ENCODE assay signal across 32 mouse cellular contexts in the genomic region with DNA sequence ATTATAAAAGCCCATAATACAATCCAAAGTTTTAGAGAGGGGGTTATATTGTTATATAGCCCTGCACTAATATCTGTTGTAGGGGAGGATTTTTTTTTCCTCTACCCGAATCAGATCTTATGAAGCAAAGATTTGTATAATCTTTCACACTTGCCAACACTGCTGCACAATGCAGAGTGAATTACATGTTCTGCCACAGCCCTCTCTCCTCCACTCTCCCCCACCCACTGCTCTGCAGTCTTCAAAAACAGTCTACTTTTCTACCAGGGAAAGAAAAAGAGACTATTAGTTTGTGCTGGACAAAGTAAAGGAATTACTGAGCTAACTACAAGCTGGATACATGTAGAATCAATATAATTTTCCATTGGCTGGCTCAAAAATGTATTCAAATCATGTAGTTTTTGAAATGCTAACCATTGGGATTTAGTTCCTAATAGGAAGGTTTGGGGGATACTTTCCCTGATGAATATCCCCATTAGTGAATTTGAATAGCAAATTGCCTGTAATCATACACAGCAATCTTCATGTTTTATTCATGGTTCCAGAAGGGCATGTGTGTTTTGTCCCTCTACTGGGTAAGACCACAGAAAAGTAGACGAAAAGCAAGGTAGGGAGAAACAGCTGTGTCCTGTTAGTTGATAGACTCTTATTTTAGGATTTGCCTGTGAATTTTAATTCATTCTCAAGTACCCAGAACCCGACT. TPM values are rescaled to one million over a fixed set of nuclear protein-coding genes. Genes with fewer than 3 reads are reported as not detected.
DNase-seq lines count a peak whose midpoint lies in the region; ATAC-seq and TF ChIP-seq lines count a peak whose summit lies in the region.
"Had no signal": no experiment of that assay in that cellular context is flagged by ENCODE, and none has a peak within 500 bp of the region (broad histone marks: within the 10 kb centered on the region; RNA-seq: fewer than 3 reads in every experiment).

No protein-coding gene starts in this region.

- H3K9ac ChIP-seq in forebrain, embryonic 13.5 days = no peak overlapping the region
- H3K9ac ChIP-seq in hindbrain, embryonic 12.5 days = no peak overlapping the region
- H3K9ac ChIP-seq in hindbrain, embryonic 14.5 days = no peak overlapping the region
- H3K9ac ChIP-seq in forebrain, embryonic 15.5 days (replicated peaks) = no peak overlapping the region
- H3K9ac ChIP-seq: embryonic facial prominence, embryonic 12.5 days; embryonic facial prominence, embryonic 15.5 days; hindbrain, embryonic 13.5 days had no signal

- ATAC-seq in forebrain, embryonic 13.5 days = peak; percentile 80
- 0 out of 2 replicates have a peak, but pooled peaks have one; percentile 32 for ATAC-seq in hindbrain, embryonic 12.5 days (ENCODE audit: low FRiP score)
- ATAC-seq in hindbrain, embryonic 14.5 days (ENCODE audit: low FRiP score) = no peak
- peak; percentile 73 for ATAC-seq in forebrain, embryonic 15.5 days (replicated peaks)
- ATAC-seq: hindbrain, postnatal 0 days; inflammation-experienced regulatory T-cells, adult 6 months; intestine, embryonic 16.5 days; Patski had no signal

- no peak overlapping the region for H3K4me3 ChIP-seq in forebrain, embryonic 13.5 days
- no peak overlapping the region for H3K4me3 ChIP-seq in forebrain, embryonic 10.5 days
- H3K4me3 ChIP-seq in hindbrain, embryonic 12.5 days = no peak overlapping the region
- no peak overlapping the region for H3K4me3 ChIP-seq in hindbrain, embryonic 14.5 days (replicated peaks; ENCODE audit: low read length)
- no peak overlapping the region for H3K4me3 ChIP-seq in forebrain, embryonic 15.5 days
- no peak overlapping the region for H3K4me3 ChIP-seq in layer of hippocampus, adult 2 months
- H3K4me3 ChIP-seq: embryonic facial prominence, embryonic 12.5 days; embryonic facial prominence, embryonic 15.5 days; hindbrain, embryonic 13.5 days had no signal

- no peaks in the 10 kb centered on the region for H3K27me3 ChIP-seq in forebrain, embryonic 13.5 days
- H3K27me3 ChIP-seq in forebrain, embryonic 10.5 days (ENCODE audit: poor library complexity, severe bottlenecking) = no peaks in the 10 kb centered on the region
- no peaks in the 10 kb centered on the region for H3K27me3 ChIP-seq in hindbrain, embryonic 12.5 days
- H3K27me3 ChIP-seq in hindbrain, embryonic 14.5 days (ENCODE audit: control insufficient read depth, insufficient read depth, low read length) = no peaks in the 10 kb centered on the region
- H3K27me3 ChIP-seq in forebrain, embryonic 15.5 days = no peaks in the 10 kb centered on the region
- H3K27me3 ChIP-seq: CH12.LX; embryonic facial prominence, embryonic 12.5 days; embryonic facial prominence, embryonic 15.5 days; hindbrain, embryonic 13.5 days had no signal

- no peaks in the 10 kb centered on the region for H3K36me3 ChIP-seq in forebrain, embryonic 13.5 days (ENCODE audit: poor library complexity, severe bottlenecking)
- no peaks in the 10 kb centered on the region for H3K36me3 ChIP-seq in forebrain, embryonic 10.5 days (replicated peaks)
- H3K36me3 ChIP-seq in hindbrain, embryonic 12.5 days = no peaks in the 10 kb centered on the region
- H3K36me3 ChIP-seq in hindbrain, embryonic 14.5 days (replicated peaks; ENCODE audit: control insufficient read depth, insufficient read depth) = no peaks in the 10 kb centered on the region
- H3K36me3 ChIP-seq in forebrain, embryonic 15.5 days = no peaks in the 10 kb centered on the region
- H3K36me3 ChIP-seq: embryonic facial prominence, embryonic 12.5 days; embryonic facial prominence, embryonic 15.5 days; G1E; hindbrain, embryonic 13.5 days had no signal

- peaks cover 29% of the 10 kb centered on the region for H3K4me1 ChIP-seq in forebrain, embryonic 13.5 days
- H3K4me1 ChIP-seq in forebrain, embryonic 10.5 days = peaks cover 14% of the 10 kb centered on the region
- no peaks in the 10 kb centered on the region; the same call in 1 of the 2 replicates for H3K4me1 ChIP-seq in hindbrain, embryonic 12.5 days
- H3K4me1 ChIP-seq in hindbrain, embryonic 14.5 days (replicated peaks; ENCODE audit: control insufficient read depth, insufficient read depth, low read length) = 0 out of 2 replicates have a peak, but pooled peaks cover 13% of the 10 kb centered on the region
- H3K4me1 ChIP-seq in forebrain, embryonic 15.5 days = 0 out of 2 replicates have a peak, but pooled peaks cover 6% of the 10 kb centered on the region
- H3K4me1 ChIP-seq: embryonic facial prominence, embryonic 15.5 days; hindbrain, embryonic 13.5 days had no signal

- no peak for DNase-seq in forebrain, embryonic 10.5 days (ENCODE audit: extremely low spot score, low spot score)
- no peak for DNase-seq in hindbrain, embryonic 14.5 days (ENCODE audit: low spot score)
- no peak for DNase-seq in urinary bladder, adult 2 months (ENCODE audit: low spot score)
- DNase-seq in layer of hippocampus, adult 2 months (ENCODE audit: low spot score in 2 of 2) = no peak
- DNase-seq: adrenal gland, postnatal 10 days; B cell, adult 2 months; cerebellum, adult 18-20 months; cerebellum, adult 9-10 months; cerebellum, postnatal 14 days; gastrocnemius, postnatal 25 days; kidney, adult 18-20 months; kidney, adult 9 months had no signal

- no peaks in the 10 kb centered on the region for H3K9me3 ChIP-seq in forebrain, embryonic 13.5 days (replicated peaks)
- H3K9me3 ChIP-seq in forebrain, embryonic 10.5 days = no peaks in the 10 kb centered on the region
- no peaks in the 10 kb centered on the region for H3K9me3 ChIP-seq in hindbrain, embryonic 12.5 days (replicated peaks)
- H3K9me3 ChIP-seq in hindbrain, embryonic 14.5 days (ENCODE audit: control insufficient read depth, low read length) = no peaks in the 10 kb centered on the region
- no peaks in the 10 kb centered on the region for H3K9me3 ChIP-seq in forebrain, embryonic 15.5 days
- H3K9me3 ChIP-seq: embryonic facial prominence, embryonic 12.5 days; embryonic facial prominence, embryonic 15.5 days; G1E; hindbrain, embryonic 13.5 days had no signal

- no peak overlapping the region for H3K27ac ChIP-seq in forebrain, embryonic 13.5 days
- no peak overlapping the region for H3K27ac ChIP-seq in forebrain, embryonic 10.5 days
- no peak overlapping the region for H3K27ac ChIP-seq in hindbrain, embryonic 12.5 days
- H3K27ac ChIP-seq in hindbrain, embryonic 14.5 days = no peak overlapping the region
- H3K27ac ChIP-seq in forebrain, embryonic 15.5 days (replicated peaks) = no peak overlapping the region
- H3K27ac ChIP-seq in layer of hippocampus, adult 2 months = no peak overlapping the region
- H3K27ac ChIP-seq: embryonic facial prominence, embryonic 15.5 days; hindbrain, embryonic 13.5 days; hindbrain, postnatal 0 days had no signal

- no peak for TF ChIP-seq CTCF in layer of hippocampus, adult 2 months (conservative IDR thresholded peaks at IDR 0.05)

- 37% methylated on average over 3 of the region's 3 CpGs for WGBS in forebrain, embryonic 13.5 days
- WGBS in forebrain, embryonic 10.5 days = 75% methylated on average over 3 of the region's 3 CpGs
- 59% methylated on average over 3 of the region's 3 CpGs for WGBS in hindbrain, embryonic 12.5 days
- 54% methylated on average over 3 of the region's 3 CpGs for WGBS in hindbrain, embryonic 14.5 days
- WGBS in forebrain, embryonic 15.5 days = 30% methylated on average over 3 of the region's 3 CpGs

- H3K4me2 ChIP-seq in forebrain, embryonic 13.5 days = no peak overlapping the region
- no peak overlapping the region for H3K4me2 ChIP-seq in hindbrain, embryonic 12.5 days (replicated peaks)
- H3K4me2 ChIP-seq in hindbrain, embryonic 14.5 days (replicated peaks) = no peak overlapping the region
- no peak overlapping the region for H3K4me2 ChIP-seq in forebrain, embryonic 15.5 days (replicated peaks)
- H3K4me2 ChIP-seq: embryonic facial prominence, embryonic 12.5 days; embryonic facial prominence, embryonic 15.5 days; heart, embryonic 11.5 days; hindbrain, embryonic 13.5 days had no signal

RNA-seq across cellular contexts. Expression of a gene that starts 49.2 kb away (rescaled TPM):
- polyA plus RNA-seq in forebrain, embryonic 13.5 days (2015; fragmentation: Nextera tagmentation; extraction: Ambion mirVana) = not detected in 2 replicates
- not detected in 2 replicates for polyA plus RNA-seq in forebrain, embryonic 10.5 days (2016; fragmentation: Nextera tagmentation; extraction: Ambion mirVana)
- polyA plus RNA-seq in hindbrain, embryonic 12.5 days (2016; fragmentation: Nextera tagmentation; extraction: Ambion mirVana) = not detected in 2 replicates
- not detected in 2 replicates for polyA plus RNA-seq in hindbrain, embryonic 14.5 days (2014; fragmentation: Nextera tagmentation; extraction: Ambion mirVana)
- polyA plus RNA-seq in forebrain, embryonic 15.5 days (2015; fragmentation: Nextera tagmentation; extraction: Ambion mirVana) = not detected in 2 replicates
- polyA plus RNA-seq in urinary bladder, adult 2 months (2012; rRNA removed) = not detected in 2 replicates
- not detected for total RNA-seq in layer of hippocampus, adult 2 months (2021)
- total RNA-seq: adrenal gland, adult 18-20 months; adrenal gland, postnatal 10 days; CH12.LX; G1E; gastrocnemius, adult 8-10 months; gastrocnemius, postnatal 25 days; heart, adult 8-10 months; heart, postnatal 25 days; hematopoietic stem cell, adult 5-6 weeks; hindbrain, postnatal 0 days had no signal
- polyA plus RNA-seq: embryonic facial prominence, embryonic 12.5 days; embryonic facial prominence, embryonic 15.5 days; G1E; gonadal fat pad, adult 2 months; heart, postnatal 0 days; hindbrain, embryonic 13.5 days; hindbrain, postnatal 0 days; inflammation-experienced regulatory T-cells, adult 6 months; intestine, embryonic 16.5 days; Patski had no signal
